Mouse (Mus musculus): ENCODE measurements around the gene Vezt. TPM values are rescaled to one million over a fixed set of nuclear protein-coding genes. Genes with fewer than 3 reads are reported as not detected.

Gene Vezt
- 10 to 100 TPM; 18.1 to 25.0 TPM for total RNA-seq (2023)

DNA sequence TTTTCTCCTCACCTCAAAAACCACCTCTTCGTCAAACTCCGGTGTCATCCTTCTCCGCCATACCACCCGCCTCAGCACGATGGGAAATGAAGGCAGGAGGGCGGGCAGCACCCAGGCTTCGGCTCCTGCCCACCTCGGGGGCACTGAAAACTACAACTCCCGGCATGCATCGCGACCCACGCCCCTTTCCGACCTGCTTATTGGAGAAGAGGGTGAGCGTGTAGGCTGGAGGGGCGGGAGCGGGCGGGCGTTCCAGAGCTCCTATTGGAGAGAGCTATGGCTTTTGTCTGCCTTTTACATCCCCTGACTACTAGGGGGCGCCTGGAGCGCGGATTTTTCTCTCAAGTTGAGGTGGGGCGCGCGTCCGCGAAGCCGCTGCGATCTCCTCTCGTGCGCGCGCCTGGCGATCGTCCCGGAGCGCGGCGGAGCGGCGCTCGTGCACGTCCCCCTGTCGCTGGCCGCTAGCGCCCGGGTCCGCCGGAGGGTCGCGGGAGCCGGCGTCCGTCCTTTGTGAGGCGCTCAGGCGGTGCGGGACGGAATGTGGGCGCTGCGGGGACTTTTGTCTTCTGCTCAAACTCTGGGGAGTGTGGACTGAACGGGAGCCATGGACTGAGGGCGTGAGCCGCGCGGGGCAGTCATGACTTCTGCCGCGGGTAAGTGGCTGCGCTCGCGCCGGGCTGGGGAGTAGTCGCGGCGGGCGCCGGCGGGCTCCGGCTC is at the start of gene Vezt, which contains the start of gene Fgd6:
Vezt (minus strand) TSS at position 160 of the 717 bp plus-strand sequence.
Fgd6 (plus strand) TSS at position 344 of the 717 bp plus-strand sequence.

DNA sequence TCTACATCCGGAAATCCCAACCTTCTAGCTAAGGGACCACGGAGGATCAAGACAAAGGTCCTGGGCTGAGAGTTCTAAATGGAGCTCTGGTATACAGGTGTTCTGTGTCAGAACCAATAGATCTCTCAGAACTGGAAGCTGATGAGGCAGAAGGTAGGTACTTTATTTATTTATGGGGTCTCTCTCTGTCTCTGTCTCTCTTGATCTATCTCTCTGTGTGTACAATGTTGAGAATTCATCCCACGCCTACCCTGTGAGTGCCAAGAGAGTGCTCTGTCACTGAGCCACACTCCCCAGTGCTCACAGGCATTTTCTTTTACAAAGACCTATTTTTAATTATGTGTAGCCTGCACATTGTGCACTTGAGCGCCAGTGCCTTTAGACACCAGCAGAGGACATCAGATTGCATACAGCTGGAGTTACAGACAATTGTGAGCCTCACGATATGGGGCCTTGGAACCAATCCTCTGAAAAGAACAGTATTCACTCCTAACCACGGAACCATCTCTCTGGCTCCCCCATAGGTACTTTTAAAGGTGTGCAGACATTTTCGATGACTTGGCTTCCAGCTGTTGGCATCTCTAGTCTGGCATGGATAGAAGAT is 138.5 kb downstream of the Vezt start, which contains the start of gene Metap2:
Metap2 (minus strand) TSS at position 51 of the 604 bp plus-strand sequence.

Other genes with a start within 250 kb of the Vezt start
- under 1 TPM in 1 of 2 experiments, not detected in 1; 0.17 TPM for gene Usp44, start 204.3 kb downstream of the Vezt start, total RNA-seq (2023)
- gene Metap2, start 138.7 kb downstream of the Vezt start, total RNA-seq (2023): 100 to 1,000 TPM; 109 to 117 TPM
- 10 to 100 TPM; 17.9 to 27.4 TPM for gene Fgd6, start 184 bp upstream of the Vezt start, total RNA-seq (2023)
- 1 to 10 TPM; 6.0 to 7.3 TPM for gene Nr2c1, start 112.2 kb upstream of the Vezt start, total RNA-seq (2023)
- 10 to 100 TPM; 55.7 to 64.3 TPM for gene Ndufa12, start 162.9 kb upstream of the Vezt start, total RNA-seq (2023)

Data from B cell, adult 67 days (primary cell).